Mouse (Mus musculus): Measurements from ENCODE around the gene Bcl7c. TPM values are rescaled to one million over a fixed set of nuclear protein-coding genes. Genes with fewer than 3 reads are reported as not detected.
A peak's percentile ranks its signal among the peaks of the same experiment; 100 is the strongest.

Gene Bcl7c
- polyA plus RNA-seq, 1 experiment from 2014 or later, result 41.7 TPM

GRCm38 (mm10) chr7:127680541-127680940 lies 28.2 kb downstream of the Bcl7c start:
- H3K36me3 ChIP-seq (ENCODE audit: control insufficient read depth, insufficient read depth, low read length), result peaks cover 3% of the 10 kb centered on the region; the same call in 1 of the 2 replicates
- no peaks in the 10 kb centered on the region for H3K27me3 ChIP-seq (ENCODE audit: control insufficient read depth, insufficient read depth, low read depth, low read length)
- WGBS, result 92% methylated on average over 13 of the region's 13 CpGs
- H3K4me3 ChIP-seq (ENCODE audit: low read depth, low read length), result no peak overlapping the region
- no peak overlapping the region for H3K27ac ChIP-seq (ENCODE audit: low read length)
- no peak for ATAC-seq
- no peak overlapping the region for H3K9ac ChIP-seq (ENCODE audit: low read depth, low read length)
- no peaks in the 10 kb centered on the region for H3K4me1 ChIP-seq (ENCODE audit: control insufficient read depth, insufficient read depth, low read length)
- H3K4me2 ChIP-seq (ENCODE audit: low read length), result no peak overlapping the region
- H3K9me3 ChIP-seq (replicated peaks; ENCODE audit: control insufficient read depth, low read length, poor library complexity, severe bottlenecking), result no peaks in the 10 kb centered on the region

- H3K27ac ChIP-seq (ENCODE audit: low read length), result no peak overlapping the region
- H3K9me3 ChIP-seq (replicated peaks; ENCODE audit: control insufficient read depth, low read length, poor library complexity, severe bottlenecking), result no peaks in the 10 kb centered on the region
- 51% methylated on average over 2 of the region's 2 CpGs for WGBS
- no peak for ATAC-seq
- H3K4me2 ChIP-seq (ENCODE audit: low read length), result no peak overlapping the region
- H3K4me1 ChIP-seq (ENCODE audit: control insufficient read depth, insufficient read depth, low read length), result no peaks in the 10 kb centered on the region
- H3K27me3 ChIP-seq (ENCODE audit: control insufficient read depth, insufficient read depth, low read depth, low read length), result no peaks in the 10 kb centered on the region
- no peak overlapping the region for H3K9ac ChIP-seq (ENCODE audit: low read depth, low read length)
- H3K36me3 ChIP-seq (ENCODE audit: control insufficient read depth, insufficient read depth, low read length), result peaks cover 3% of the 10 kb centered on the region; the same call in 1 of the 2 replicates
- H3K4me3 ChIP-seq (ENCODE audit: low read depth, low read length), result no peak overlapping the region
Observed at GRCm38 (mm10) chr7:127678811-127679210, 29.9 kb downstream of the Bcl7c start.

- Histone ChIP-seq H3K4me3 (ENCODE audit: low read depth, low read length) (no peak overlapping the region), H3K9ac (ENCODE audit: low read depth, low read length) (no peak overlapping the region), H3K9me3 (replicated peaks; ENCODE audit: control insufficient read depth, low read length, poor library complexity, severe bottlenecking) (no peaks in the 10 kb centered on the region), H3K27ac (ENCODE audit: low read length) (no peak overlapping the region), H3K36me3 (ENCODE audit: control insufficient read depth, insufficient read depth, low read length) (no peaks in the 10 kb centered on the region), H3K4me2 (ENCODE audit: low read length) (no peak overlapping the region), H3K27me3 (ENCODE audit: control insufficient read depth, insufficient read depth, low read depth, low read length) (no peaks in the 10 kb centered on the region), H3K4me1 (ENCODE audit: control insufficient read depth, insufficient read depth, low read length) (no peaks in the 10 kb centered on the region)
- ATAC-seq, result no peak
- 94% methylated on average over 4 of the region's 4 CpGs for WGBS
Observed at GRCm38 (mm10) chr7:127677609-127678008, 31.1 kb downstream of the Bcl7c start.

GRCm38 (mm10) chr7:127677077-127677476 lies 31.7 kb downstream of the Bcl7c start:
- no peak overlapping the region for H3K9ac ChIP-seq (ENCODE audit: low read depth, low read length)
- no peaks in the 10 kb centered on the region for H3K4me1 ChIP-seq (ENCODE audit: control insufficient read depth, insufficient read depth, low read length)
- no peak overlapping the region for H3K4me2 ChIP-seq (ENCODE audit: low read length)
- no peak for ATAC-seq
- H3K4me3 ChIP-seq (ENCODE audit: low read depth, low read length), result no peak overlapping the region
- no peaks in the 10 kb centered on the region for H3K36me3 ChIP-seq (ENCODE audit: control insufficient read depth, insufficient read depth, low read length)
- H3K27me3 ChIP-seq (ENCODE audit: control insufficient read depth, insufficient read depth, low read depth, low read length), result no peaks in the 10 kb centered on the region
- H3K9me3 ChIP-seq (replicated peaks; ENCODE audit: control insufficient read depth, low read length, poor library complexity, severe bottlenecking), result no peaks in the 10 kb centered on the region
- 70% methylated on average over 6 of the region's 6 CpGs for WGBS
- H3K27ac ChIP-seq (ENCODE audit: low read length), result no peak overlapping the region

DNA sequence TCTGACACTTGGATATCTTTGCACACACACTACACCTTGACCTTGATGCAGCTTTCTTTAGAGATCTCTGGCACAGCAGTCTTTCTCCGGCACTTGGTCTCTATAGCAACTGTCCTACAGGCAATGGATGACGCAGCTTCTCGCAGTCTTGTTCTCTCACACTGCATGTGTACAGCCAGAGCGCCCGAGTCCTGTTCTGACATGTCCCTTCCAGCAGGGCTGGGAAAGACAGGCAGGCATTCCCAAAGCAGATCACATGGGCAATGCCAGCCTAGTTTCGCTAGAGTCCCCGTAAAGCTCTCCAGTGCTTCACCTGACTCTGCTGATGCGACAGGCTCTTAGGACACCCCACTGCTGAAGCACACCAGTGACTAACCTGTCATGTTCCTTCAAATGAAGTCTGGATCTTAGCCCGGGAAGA lies 33.3 kb downstream of the Bcl7c start:
- H3K27ac ChIP-seq (ENCODE audit: low read length), result peak overlapping the region; percentile 54
- H3K9ac ChIP-seq (ENCODE audit: low read depth, low read length), result 0 out of 2 replicates have a peak overlapping the region, but pooled peaks have one; percentile 26
- ATAC-seq, result peak; percentile 70; the same call in 1 of the 2 replicates

DNA sequence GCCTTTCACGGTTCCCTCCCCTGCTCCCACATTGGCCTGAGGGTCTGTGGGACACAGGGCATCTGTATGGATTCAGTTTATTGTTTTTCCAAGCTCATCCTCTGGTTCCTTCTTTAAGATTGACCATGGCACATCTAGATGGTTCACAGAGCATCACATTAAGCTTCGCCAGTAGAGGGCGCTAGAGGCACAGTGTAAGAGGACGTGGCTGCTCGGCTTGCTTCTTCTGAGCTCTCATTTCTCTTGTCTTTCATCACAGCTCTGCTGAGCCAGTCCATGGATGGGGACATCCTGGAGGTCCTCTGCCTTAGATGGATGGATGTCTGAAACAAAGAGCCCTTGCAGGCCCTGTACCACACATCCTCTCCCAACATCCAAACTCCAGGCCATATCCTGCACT lies 33.8 kb downstream of the Bcl7c start:
- H3K4me3 ChIP-seq (ENCODE audit: low read depth, low read length), result no peak overlapping the region
- no peaks in the 10 kb centered on the region for H3K4me1 ChIP-seq (ENCODE audit: control insufficient read depth, insufficient read depth, low read length)
- no peaks in the 10 kb centered on the region for H3K27me3 ChIP-seq (ENCODE audit: control insufficient read depth, insufficient read depth, low read depth, low read length)
- WGBS, result 1% methylated on average over 5 of the region's 5 CpGs
- no peaks in the 10 kb centered on the region; the same call in 1 of the 2 replicates for H3K36me3 ChIP-seq (ENCODE audit: control insufficient read depth, insufficient read depth, low read length)
- 0 out of 2 replicates have a peak overlapping the region, but pooled peaks have one; percentile 26 for H3K9ac ChIP-seq (ENCODE audit: low read depth, low read length)
- peak; percentile 75; the same call in 1 of the 2 replicates for ATAC-seq
- H3K4me2 ChIP-seq (ENCODE audit: low read length), result no peak overlapping the region
- H3K9me3 ChIP-seq (replicated peaks; ENCODE audit: control insufficient read depth, low read length, poor library complexity, severe bottlenecking), result no peaks in the 10 kb centered on the region
- peak overlapping the region; percentile 54 for H3K27ac ChIP-seq (ENCODE audit: low read length)

More for the DNA sequence above, 33.3 kb downstream of the Bcl7c start:
- Histone ChIP-seq H3K4me1 (ENCODE audit: control insufficient read depth, insufficient read depth, low read length) (no peaks in the 10 kb centered on the region), H3K27me3 (ENCODE audit: control insufficient read depth, insufficient read depth, low read depth, low read length) (no peaks in the 10 kb centered on the region), H3K36me3 (ENCODE audit: control insufficient read depth, insufficient read depth, low read length) (no peaks in the 10 kb centered on the region; the same call in 1 of the 2 replicates), H3K4me3 (ENCODE audit: low read depth, low read length) (no peak overlapping the region), H3K9me3 (replicated peaks; ENCODE audit: control insufficient read depth, low read length, poor library complexity, severe bottlenecking) (no peaks in the 10 kb centered on the region), H3K4me2 (ENCODE audit: low read length) (no peak overlapping the region)
- 67% methylated on average over 9 of the region's 9 CpGs for WGBS

GRCm38 (mm10) chr7:127672776-127673175 lies 36.0 kb downstream of the Bcl7c start:
- Histone ChIP-seq H3K36me3 (ENCODE audit: control insufficient read depth, insufficient read depth, low read length) (no peaks in the 10 kb centered on the region; the same call in 1 of the 2 replicates), H3K27me3 (ENCODE audit: control insufficient read depth, insufficient read depth, low read depth, low read length) (no peaks in the 10 kb centered on the region), H3K4me2 (ENCODE audit: low read length) (no peak overlapping the region), H3K9ac (ENCODE audit: low read depth, low read length) (no peak overlapping the region), H3K27ac (ENCODE audit: low read length) (no peak overlapping the region), H3K4me1 (ENCODE audit: control insufficient read depth, insufficient read depth, low read length) (no peaks in the 10 kb centered on the region), H3K9me3 (replicated peaks; ENCODE audit: control insufficient read depth, low read length, poor library complexity, severe bottlenecking) (no peaks in the 10 kb centered on the region), H3K4me3 (ENCODE audit: low read depth, low read length) (no peak overlapping the region)
- no peak for ATAC-seq
- 76% methylated on average over 4 of the region's 4 CpGs for WGBS

GRCm38 (mm10) chr7:127671880-127672774 lies 36.6 kb downstream of the Bcl7c start:
- no peak overlapping the region for H3K9ac ChIP-seq (ENCODE audit: low read depth, low read length)
- no peak overlapping the region for H3K27ac ChIP-seq (ENCODE audit: low read length)
- no peaks in the 10 kb centered on the region for H3K4me1 ChIP-seq (ENCODE audit: control insufficient read depth, insufficient read depth, low read length)
- H3K4me2 ChIP-seq (ENCODE audit: low read length), result no peak overlapping the region
- H3K36me3 ChIP-seq (ENCODE audit: control insufficient read depth, insufficient read depth, low read length), result no peaks in the 10 kb centered on the region; the same call in 1 of the 2 replicates
- H3K4me3 ChIP-seq (ENCODE audit: low read depth, low read length), result no peak overlapping the region
- ATAC-seq, result no peak
- WGBS, result 88% methylated on average over 11 of the region's 11 CpGs
- no peaks in the 10 kb centered on the region for H3K27me3 ChIP-seq (ENCODE audit: control insufficient read depth, insufficient read depth, low read depth, low read length)
- no peaks in the 10 kb centered on the region for H3K9me3 ChIP-seq (replicated peaks; ENCODE audit: control insufficient read depth, low read length, poor library complexity, severe bottlenecking)

DNA sequence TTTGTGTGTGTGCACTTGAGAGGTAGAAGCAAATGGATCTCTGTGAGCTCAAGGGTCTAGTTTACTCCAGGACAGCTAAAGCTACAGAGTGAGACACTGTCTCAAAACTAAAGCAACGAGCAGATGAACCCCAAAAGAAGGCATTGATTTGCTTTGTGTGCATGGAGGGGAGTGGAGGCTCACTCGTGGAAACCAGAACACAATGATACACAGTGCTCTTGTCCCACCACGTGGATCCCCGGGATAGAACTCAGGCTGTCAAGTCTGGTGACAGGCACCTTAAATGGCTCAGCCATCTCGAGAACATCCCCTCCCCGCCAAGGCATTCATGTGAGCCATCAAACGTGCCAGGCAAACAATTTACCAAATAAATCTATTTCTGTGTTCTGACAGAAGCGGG lies 41.6 kb downstream of the Bcl7c start:
- no peaks in the 10 kb centered on the region for H3K4me1 ChIP-seq (ENCODE audit: control insufficient read depth, insufficient read depth, low read length)
- no peak overlapping the region for H3K9ac ChIP-seq (ENCODE audit: low read depth, low read length)
- no peak overlapping the region for H3K4me3 ChIP-seq (ENCODE audit: low read depth, low read length)
- H3K9me3 ChIP-seq (replicated peaks; ENCODE audit: control insufficient read depth, low read length, poor library complexity, severe bottlenecking), result no peaks in the 10 kb centered on the region
- H3K4me2 ChIP-seq (ENCODE audit: low read length), result no peak overlapping the region
- H3K36me3 ChIP-seq (ENCODE audit: control insufficient read depth, insufficient read depth, low read length), result peaks cover 18% of the 10 kb centered on the region
- H3K27ac ChIP-seq (ENCODE audit: low read length), result no peak overlapping the region
- no peaks in the 10 kb centered on the region for H3K27me3 ChIP-seq (ENCODE audit: control insufficient read depth, insufficient read depth, low read depth, low read length)
- no peak for ATAC-seq
- WGBS, result 85% methylated on average over 8 of the region's 8 CpGs

All from midbrain, embryonic 16.5 days (tissue).